Mouse (Mus musculus): ENCODE measurements around the gene Cpm.
"Not testable (repeated sequence)": the region's sequence is repeated elsewhere in the genome, so short reads cannot be mapped to it uniquely, and the experiment has no call there.

GRCm38 (mm10) chr10:117734104-117734852, 105.0 kb downstream of the Cpm start:
- TF ChIP-seq CTCF, POLR2A (IDR thresholded peaks at IDR 0.05; ENCODE audit: extremely low read depth, insufficient read depth, low read length): not testable (repeated sequence)
